Mouse (Mus musculus) heart, embryonic 16.5 days (tissue): Measurements from ENCODE around the gene Fthl17f. TPM values are rescaled to one million over a fixed set of nuclear protein-coding genes. Genes with fewer than 3 reads are reported as not detected.

Source experiments
- ATAC-seq: fragments of 200-750 bp; cut with Nextera tagmentation; replicated peaks from 2 replicates; pipeline ENCODE4 v1.8.0; 2017; ENCODE audit warnings: moderate number of reproducible peaks; ENCODE audit not compliant: insufficient read depth, low FRiP score; ENCODE audit errors: extremely low read depth
- H3K27ac ChIP-seq: fragments of 300-500 bp; sonication (generic); 2 replicates; pipeline ENCODE4 v1.5.1; 2014; ENCODE audit warnings: mild to moderate bottlenecking, low read length, control low read depth, moderate library complexity
- H3K27me3 ChIP-seq: fragments of 300-500 bp; sonication (generic); 2 replicates; pipeline ENCODE4 v1.6.1; 2014; ENCODE audit warnings: low read length, mixed read lengths; ENCODE audit not compliant: control insufficient read depth, insufficient read depth
- H3K36me3 ChIP-seq: fragments of 300-500 bp; sonication (generic); 2 replicates; pipeline ENCODE4 v1.6.1; 2014; ENCODE audit not compliant: control insufficient read depth, insufficient read depth
- H3K4me1 ChIP-seq: fragments of 300-500 bp; sonication (generic); 2 replicates; pipeline ENCODE4 v1.6.1; 2014; ENCODE audit warnings: low read length, mixed read lengths; ENCODE audit not compliant: control insufficient read depth, insufficient read depth
- H3K4me2 ChIP-seq: fragments of 300-500 bp; sonication (generic); 2 replicates; pipeline ENCODE4 v1.6.1; 2014; ENCODE audit warnings: low read depth, mild to moderate bottlenecking, control low read depth, low read length
- H3K4me3 ChIP-seq: fragments of 300-500 bp; sonication (generic); 2 replicates; pipeline ENCODE4 v1.5.1; 2014; ENCODE audit warnings: mild to moderate bottlenecking, control low read depth, low read length
- H3K9ac ChIP-seq: fragments of 300-500 bp; sonication (generic); 2 replicates; pipeline ENCODE4 v1.6.1; 2014; ENCODE audit warnings: low read length, control low read depth
- H3K9me3 ChIP-seq: fragments of 300-500 bp; sonication (generic); replicated peaks from 2 replicates; pipeline ENCODE4 v1.6.1; 2016; ENCODE audit warnings: low read length; ENCODE audit not compliant: control insufficient read depth
- WGBS: fragments of 180-500 bp; shearing (Covaris S2); extraction: QIAGEN DNeasy Blood & Tissue Kit; methylation state at CpG from one replicate; pipeline ENCODE4 v1.1.7; 2014; 5-methylcytosine and 5-hydroxymethylcytosine counted together
- polyA plus RNA-seq: library from polyadenylated mRNA; unstranded; fragments of >200 nt; fragmentation: Nextera tagmentation; extraction: Ambion mirVana; gene quantifications from 2 replicates; pipeline ENCODE4 v1.2.1, GENCODE M21; 2015

Fthl17f gene
- polyA plus RNA-seq, 1 experiment from 2014 or later, result not detected

DNA sequence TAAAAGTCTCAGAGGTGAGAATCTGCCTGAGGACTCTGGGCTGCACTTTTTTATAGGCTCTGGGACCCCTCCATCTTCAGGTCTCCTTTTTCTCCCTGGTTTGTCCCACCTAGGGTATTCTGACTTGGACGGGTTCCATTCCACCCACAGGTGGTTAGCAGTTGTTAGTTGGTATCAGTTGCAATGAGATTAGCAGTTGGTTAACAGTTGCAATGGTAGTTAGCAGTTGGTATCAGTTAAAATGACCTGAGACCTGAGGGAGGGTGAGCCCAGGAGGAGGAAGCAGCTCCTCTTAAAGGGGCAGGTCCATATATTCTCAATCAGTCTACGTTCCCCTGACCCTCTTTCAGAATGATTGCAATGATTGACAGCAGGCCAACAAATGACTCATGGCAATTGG, 47.6 kb downstream of the Fthl17f start:
- H3K4me1 ChIP-seq, result no peaks in the 10 kb centered on the region
- no peak overlapping the region for H3K27ac ChIP-seq
- H3K9ac ChIP-seq, result no peak overlapping the region
- H3K9me3 ChIP-seq, result no peaks in the 10 kb centered on the region
- no peak overlapping the region for H3K4me2 ChIP-seq
- WGBS, result 46% methylated on average over 2 of the region's 2 CpGs
- no peak for ATAC-seq
- H3K36me3 ChIP-seq, result no peaks in the 10 kb centered on the region
- no peak overlapping the region for H3K4me3 ChIP-seq
- H3K27me3 ChIP-seq, result no peaks in the 10 kb centered on the region

Other genes with a start within 250 kb of the Fthl17f start
- gene Gm6592, start 219.0 kb upstream of the Fthl17f start, polyA plus RNA-seq, result not detected in 2 replicates
- not detected in 2 replicates for gene Gm5751, start 188.8 kb upstream of the Fthl17f start, polyA plus RNA-seq
- gene B630019K06Rik, start 170.6 kb upstream of the Fthl17f start, polyA plus RNA-seq, result 1.0 and 1.4 TPM in 2 replicates
- gene Fthl17b, start 100.0 kb upstream of the Fthl17f start, polyA plus RNA-seq, result not detected in 2 replicates
- not detected in 2 replicates for gene Fthl17c, start 86.5 kb upstream of the Fthl17f start, polyA plus RNA-seq
- not detected in 2 replicates for gene Fthl17d, start 76.3 kb upstream of the Fthl17f start, polyA plus RNA-seq
- not detected in 2 replicates for gene Fthl17e, start 29.5 kb upstream of the Fthl17f start, polyA plus RNA-seq
- not detected in 2 replicates for gene 4930402K13Rik, start 41.5 kb downstream of the Fthl17f start, polyA plus RNA-seq
- gene Lancl3, start 136.9 kb downstream of the Fthl17f start, polyA plus RNA-seq, result 2.8 and 3.4 TPM in 2 replicates
- not detected in 2 replicates for gene Gm14862, start 193.9 kb downstream of the Fthl17f start, polyA plus RNA-seq
- gene Xk, start 209.7 kb downstream of the Fthl17f start, polyA plus RNA-seq, result 3.0 and 3.2 TPM in 2 replicates
- gene H2al1m, start 220.7 kb downstream of the Fthl17f start, polyA plus RNA-seq, result not detected in 2 replicates